In genomic region chr15:78530141-78530540, GRCm38 (mm10) we compare ENCODE assay signal across 10 mouse cellular contexts. TPM values are rescaled to one million over a fixed set of nuclear protein-coding genes. Genes with fewer than 3 reads are reported as not detected.
DNase-seq lines count a peak whose midpoint lies in the region; ATAC-seq and TF ChIP-seq lines count a peak whose summit lies in the region.
"Had no signal": no experiment of that assay in that cellular context is flagged by ENCODE, and none has a peak within 500 bp of the region (broad histone marks: within the 10 kb centered on the region; RNA-seq: fewer than 3 reads in every experiment).

No protein-coding gene starts in this region.

- TF ChIP-seq CTCF in liver, adult 2 months (IDR thresholded peaks at IDR 0.05; ENCODE audit: low read depth, low read length): no peak

- H3K9me3 ChIP-seq in heart, embryonic 15.5 days (replicated peaks): no peaks in the 10 kb centered on the region

- DNase-seq in cerebellum, adult 9-10 months: peak; percentile 54
- no peak for DNase-seq in cerebellum, adult 8-10 months
- no peak for DNase-seq in liver, adult 2 months (ENCODE audit: extremely low read depth, low read depth, low spot score)
- DNase-seq in liver: no peak
- DNase-seq in right cerebral cortex, postnatal 10 days (ENCODE audit: low spot score in 2 of 2): no peak

- H3K4me3 ChIP-seq in liver, adult 2 months (ENCODE audit: insufficient read depth, low read depth, low read length): no peak overlapping the region
- peak overlapping the region; percentile 52; the same call in 1 of the 2 replicates for H3K4me3 ChIP-seq in heart, embryonic 15.5 days
- H3K4me3 ChIP-seq in myocyte: peak overlapping the region; percentile 62

- ATAC-seq in heart, embryonic 15.5 days (replicated peaks; ENCODE audit: insufficient number of reproducible peaks, insufficient read depth, low FRiP score, low read depth): no peak
- no peak for ATAC-seq in inflammation-experienced regulatory T-cells, adult 6 months

- no peaks in the 10 kb centered on the region for H3K36me3 ChIP-seq in liver, adult 2 months (ENCODE audit: control insufficient read depth, insufficient read depth, low read length)
- H3K36me3 ChIP-seq in heart, embryonic 15.5 days: no peaks in the 10 kb centered on the region
- H3K36me3 ChIP-seq in myocyte (ENCODE audit: control insufficient read depth, insufficient read depth): no peaks in the 10 kb centered on the region

- H3ac ChIP-seq in myocyte (ENCODE audit: control insufficient read depth, insufficient read length): no peak overlapping the region

- no peak for TF ChIP-seq POLR2A in liver, adult 2 months (IDR thresholded peaks at IDR 0.05; ENCODE audit: extremely low read depth, insufficient read depth, low read length)
- no peak for TF ChIP-seq POLR2A in myocyte (IDR thresholded peaks at IDR 0.05; ENCODE audit: insufficient read length, low read depth)

- no peaks in the 10 kb centered on the region for H3K27me3 ChIP-seq in liver, adult 2 months (ENCODE audit: control insufficient read depth, insufficient read depth, low read length)
- H3K27me3 ChIP-seq in heart, embryonic 15.5 days: no peaks in the 10 kb centered on the region
- no peaks in the 10 kb centered on the region for H3K27me3 ChIP-seq in myocyte (ENCODE audit: control insufficient read depth, insufficient read depth, insufficient read length)

- no peaks in the 10 kb centered on the region for H3K79me2 ChIP-seq in liver, adult 2 months (ENCODE audit: control insufficient read depth, insufficient read depth, low read length)
- peaks cover 22% of the 10 kb centered on the region for H3K79me2 ChIP-seq in myocyte (ENCODE audit: control insufficient read depth, insufficient read depth)

- peaks cover 21% of the 10 kb centered on the region for H3K4me1 ChIP-seq in liver, adult 2 months (ENCODE audit: control insufficient read depth, insufficient read depth, low read length)
- peaks cover 44% of the 10 kb centered on the region for H3K4me1 ChIP-seq in heart, embryonic 15.5 days (replicated peaks)

- WGBS in liver, adult 2 months: 81% methylated on average over 3 of the region's 3 CpGs
- WGBS in heart, embryonic 15.5 days: 72% methylated on average over 3 of the region's 3 CpGs

- H3K4me2 ChIP-seq in heart, embryonic 15.5 days: peak overlapping the region; percentile 72
- peak overlapping the region; percentile 93 for H3K4me2 ChIP-seq in myocyte (ENCODE audit: low read depth)

- 0 out of 2 replicates have a peak overlapping the region, but pooled peaks have one; percentile 8 for H3K27ac ChIP-seq in liver, adult 2 months (replicated peaks; ENCODE audit: insufficient read depth, low read depth, low read length)
- peak overlapping the region; percentile 94 for H3K27ac ChIP-seq in heart, embryonic 15.5 days
- H3K27ac ChIP-seq: macrophage had no signal

- no peak overlapping the region for H3K9ac ChIP-seq in liver, adult 2 months (ENCODE audit: low read depth, low read length)
- H3K9ac ChIP-seq in heart, embryonic 15.5 days: peak overlapping the region; percentile 26; the same call in 1 of the 2 replicates

TF ChIP-seq in myocyte, 11 proteins besides CTCF, POLR2A, EP300 and RAD21:
- TF ChIP-seq MYOG (IDR thresholded peaks at IDR 0.05; ENCODE audit: control insufficient read depth in 1 of 3, insufficient read depth in 1 of 3, insufficient read length in 2 of 3, low read depth in 2 of 3): no peak
- TF ChIP-seq POLR2AphosphoS2 (IDR thresholded peaks at IDR 0.05; ENCODE audit: insufficient read length, low read depth): no peak
- TF ChIP-seq TCF3 (IDR thresholded peaks at IDR 0.05; ENCODE audit: insufficient read length, low read depth): no peak
- TF ChIP-seq MYOD1 (IDR thresholded peaks at IDR 0.05; ENCODE audit: control insufficient read depth in 1 of 3, insufficient read length in 2 of 3, low read depth in 2 of 3): no peak
- TF ChIP-seq E2F4 (IDR thresholded peaks at IDR 0.05; ENCODE audit: insufficient read depth): no peak
- no peak for TF ChIP-seq REST (IDR thresholded peaks at IDR 0.05; ENCODE audit: insufficient read depth, insufficient read length)
- no peak for TF ChIP-seq MAX (IDR thresholded peaks at IDR 0.05; ENCODE audit: low read depth)
- no peak for TF ChIP-seq TCF12 (IDR thresholded peaks at IDR 0.05; ENCODE audit: insufficient read depth, poor library complexity, severe bottlenecking)
- TF ChIP-seq SRF (IDR thresholded peaks at IDR 0.05; ENCODE audit: control insufficient read depth, insufficient read length, low read depth): no peak
- TF ChIP-seq CEBPB (IDR thresholded peaks at IDR 0.05; ENCODE audit: insufficient read depth, poor library complexity, severe bottlenecking): no peak
- no peak for TF ChIP-seq USF1 (IDR thresholded peaks at IDR 0.05; ENCODE audit: low read depth)

RNA-seq across cellular contexts. Expression of gene C1qtnf6, which starts 1.1 kb away (rescaled TPM):
- 0.28 and 0.54 TPM in 2 replicates for total RNA-seq in liver, adult 2 months (2014; rRNA removed)
- polyA plus RNA-seq in liver, adult 2 months (2012; rRNA removed): 2.2 and 2.5 TPM in 2 replicates
- 28.9 and 37.3 TPM in 2 replicates for polyA plus RNA-seq in heart, embryonic 15.5 days (2015; fragmentation: Nextera tagmentation; extraction: Ambion mirVana)
- polyA plus RNA-seq in myocyte (2012; fragmentation: generic; extraction: Trizol): 66.2 TPM
- polyA plus RNA-seq in inflammation-experienced regulatory T-cells, adult 6 months (2017; shearing (Covaris generic)): 10 to 100 TPM in 1 of 3 experiments, 1 to 10 TPM in 2; 7.7 to 24.3 (median 8.0) TPM

RNA-seq across cellular contexts. Expression of gene Sstr3, which starts 14.3 kb away (rescaled TPM):
- total RNA-seq in liver, adult 2 months (2014; rRNA removed): under 0.01 TPM in 1 of 2 replicates, not detected in the other
- not detected in 2 replicates for polyA plus RNA-seq in liver, adult 2 months (2012; rRNA removed)
- 0.11 and 0.20 TPM in 2 replicates for polyA plus RNA-seq in heart, embryonic 15.5 days (2015; fragmentation: Nextera tagmentation; extraction: Ambion mirVana)
- polyA plus RNA-seq in myocyte (2012; fragmentation: generic; extraction: Trizol): not detected
- polyA plus RNA-seq in inflammation-experienced regulatory T-cells, adult 6 months (2017; shearing (Covaris generic)): under 1 TPM in 1 of 3 experiments, not detected in 2; 0.17 TPM
- total RNA-seq: granulocyte monocyte progenitor cell, adult 5-6 weeks had no signal
- polyA plus RNA-seq: macrophage had no signal

RNA-seq across cellular contexts. Expression of gene Il2rb, which starts 35.1 kb away (rescaled TPM):
- 0.83 and 1.1 TPM in 2 replicates for total RNA-seq in liver, adult 2 months (2014; rRNA removed)
- 2.4 and 4.0 TPM in 2 replicates for polyA plus RNA-seq in liver, adult 2 months (2012; rRNA removed)
- 0.30 and 1.9 TPM in 2 replicates for polyA plus RNA-seq in heart, embryonic 15.5 days (2015; fragmentation: Nextera tagmentation; extraction: Ambion mirVana)
- 0.67 TPM for polyA plus RNA-seq in myocyte (2012; fragmentation: generic; extraction: Trizol)
- polyA plus RNA-seq in inflammation-experienced regulatory T-cells, adult 6 months (2017; shearing (Covaris generic)): 100 to 1,000 TPM; 427 to 674 (median 450) TPM
- total RNA-seq: granulocyte monocyte progenitor cell, adult 5-6 weeks had no signal

RNA-seq across cellular contexts. Expression of gene Rac2, which starts 42.4 kb away (rescaled TPM):
- 2.8 and 4.5 TPM in 2 replicates for total RNA-seq in liver, adult 2 months (2014; rRNA removed)
- polyA plus RNA-seq in liver, adult 2 months (2012; rRNA removed): 30.8 and 35.9 TPM in 2 replicates
- 9.3 and 52.8 TPM in 2 replicates for polyA plus RNA-seq in heart, embryonic 15.5 days (2015; fragmentation: Nextera tagmentation; extraction: Ambion mirVana)
- not detected for polyA plus RNA-seq in myocyte (2012; fragmentation: generic; extraction: Trizol)
- 1,000 to 10,000 TPM; 2,973 to 4,396 (median 4,109) TPM for polyA plus RNA-seq in inflammation-experienced regulatory T-cells, adult 6 months (2017; shearing (Covaris generic))

Comparison
In these comparisons a context has a peak if more than half of its experiments do, and no peak if none do; other contexts are left out.
1. RNA of gene Il2rb, which starts 35.1 kb away (polyA plus RNA-seq): 427 to 674 TPM in inflammation-experienced regulatory T-cells, adult 6 months; 2.4 to 4.0 TPM in liver, adult 2 months, 0.67 TPM in myocyte (single experiment) and 0.30 to 1.9 TPM in heart, embryonic 15.5 days; every median in the first group is over 10 times any median in the second.